ENCODE assay signal across 12 mouse cellular contexts in genomic region chr14:59319036-59319435, GRCm38 (mm10). TPM values are rescaled to one million over a fixed set of nuclear protein-coding genes. Genes with fewer than 3 reads are reported as not detected.
"Had no signal": no experiment of that assay in that cellular context is flagged by ENCODE, and none has a peak within 500 bp of the region (broad histone marks: within the 10 kb centered on the region; RNA-seq: fewer than 3 reads in every experiment).

No protein-coding gene starts in this region.

RNA-seq across cellular contexts. Expression of gene Phf11a, which starts 21.7 kb away (rescaled TPM):
- polyA plus RNA-seq: neural tube, embryonic 11.5 days; neural tube, embryonic 12.5 days; neural tube, embryonic 13.5 days; neural tube, embryonic 14.5 days; neural tube, embryonic 15.5 days; stomach, embryonic 16.5 days; stomach, postnatal 0 days had no signal

RNA-seq across cellular contexts. Expression of gene Phf11b, which starts 22.1 kb away (rescaled TPM):
- polyA plus RNA-seq: neural tube, embryonic 14.5 days; testis, adult 2 months had no signal

RNA-seq across cellular contexts. Expression of gene Gm6904, which starts 59.0 kb away (rescaled TPM):
- polyA plus RNA-seq: neural tube, embryonic 11.5 days; neural tube, embryonic 12.5 days; neural tube, embryonic 13.5 days; neural tube, embryonic 14.5 days; neural tube, embryonic 15.5 days; small intestine, adult 2 months; stomach, embryonic 14.5 days; stomach, embryonic 15.5 days; stomach, embryonic 16.5 days; stomach, postnatal 0 days; testis, adult 2 months; thymus, postnatal 0 days had no signal
